Mouse (Mus musculus): ENCODE data around the gene Stk4. TPM values are rescaled to one million over a fixed set of nuclear protein-coding genes. Genes with fewer than 3 reads are reported as not detected.

Gene Stk4
- total RNA-seq, 2 experiments from 2014 or later, result 72.5 to 76.5 TPM

DNA sequence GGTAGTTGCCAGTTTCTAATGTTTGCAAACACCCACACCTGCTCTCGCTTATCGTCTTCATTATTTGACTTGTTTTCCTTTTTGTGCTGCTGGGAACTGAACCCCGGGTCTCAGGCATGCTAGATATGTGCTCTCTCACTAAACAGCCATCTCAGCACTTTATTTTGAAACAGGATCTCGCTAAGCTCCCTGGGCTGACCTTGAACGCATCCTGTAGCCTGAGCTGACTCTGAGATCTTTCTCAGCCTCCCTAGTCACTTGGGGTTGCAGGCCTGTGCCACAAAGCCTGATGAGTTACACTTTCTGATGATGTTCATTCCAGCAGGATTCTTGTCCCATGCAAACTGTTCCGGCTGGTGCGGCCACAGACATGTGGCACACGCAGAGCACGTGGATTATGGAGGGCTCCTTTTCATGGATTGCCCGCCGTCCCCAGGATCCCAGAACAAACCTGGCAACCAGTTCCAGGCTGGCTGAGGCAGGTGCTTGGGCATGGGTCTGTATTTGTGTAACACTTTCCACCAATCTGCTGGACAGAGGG lies 91.5 kb downstream of the Stk4 start:
- no peak for ATAC-seq (replicated peaks; ENCODE audit: low FRiP score, low TSS enrichment, poor library complexity, severe bottlenecking)

DNA sequence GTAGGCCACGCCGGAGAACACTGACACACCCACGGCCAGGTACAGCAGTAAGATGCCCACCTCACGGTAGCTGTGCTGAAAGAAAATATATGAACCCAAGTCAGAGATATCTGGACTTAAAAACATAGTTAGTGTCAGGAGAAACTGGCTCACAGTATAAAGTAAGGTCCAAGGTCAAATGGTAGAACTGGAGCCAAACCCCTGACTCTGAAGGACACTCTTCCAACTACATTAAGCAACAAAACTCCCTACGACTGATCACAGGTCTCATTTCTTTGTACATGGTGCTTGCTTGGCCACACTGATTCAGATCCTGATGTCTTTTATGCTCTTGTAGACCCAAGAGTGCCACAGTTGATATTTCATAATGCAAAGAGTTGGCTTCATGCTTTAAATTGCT lies 94.8 kb downstream of the Stk4 start:
- ATAC-seq (replicated peaks; ENCODE audit: low FRiP score, low TSS enrichment, poor library complexity, severe bottlenecking), result no peak

DNA sequence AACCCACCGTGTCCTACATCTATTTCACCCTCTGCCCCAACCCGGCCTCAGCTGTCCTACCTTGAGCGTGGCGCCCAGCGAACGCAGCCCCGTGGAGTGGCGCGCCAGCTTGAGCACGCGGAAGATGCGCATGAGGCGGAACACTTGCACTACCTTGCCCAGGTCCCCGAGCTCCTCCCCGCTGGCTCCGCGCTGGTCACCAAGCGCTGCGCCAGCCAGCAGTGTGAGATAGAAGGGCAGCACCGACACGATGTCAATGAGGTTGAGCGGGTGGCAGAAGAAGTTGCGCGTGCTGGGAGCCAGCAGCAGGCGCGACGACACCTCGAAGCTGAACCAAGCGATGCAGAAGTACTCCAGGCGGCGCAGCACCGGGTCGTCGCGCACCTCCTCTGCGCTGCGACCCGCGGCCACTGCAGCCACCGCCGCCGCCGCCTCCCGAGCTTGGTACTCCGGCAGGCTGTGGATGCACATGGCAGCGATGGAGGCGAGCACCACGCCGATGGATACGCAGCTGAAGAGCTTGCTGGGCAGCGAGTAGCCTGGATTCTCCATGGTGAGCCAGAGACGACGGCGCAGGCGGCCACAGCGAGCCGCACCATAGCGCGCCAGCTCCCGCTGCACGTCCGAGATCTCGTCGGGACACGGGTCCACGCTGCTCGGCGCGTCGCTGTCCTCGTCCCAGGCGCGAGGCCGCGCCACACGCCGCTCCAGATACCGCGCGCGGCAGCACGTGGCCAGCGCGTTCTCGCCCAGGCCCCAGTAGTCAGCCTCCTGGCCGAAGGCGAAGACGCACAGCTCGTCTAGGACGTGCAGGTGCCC lies 97.8 kb downstream of the Stk4 start:
- ATAC-seq (replicated peaks; ENCODE audit: low FRiP score, low TSS enrichment, poor library complexity, severe bottlenecking), result 0 out of 2 replicates have a peak, but pooled peaks have one; percentile 16

- peak; percentile 34; the same call in 1 of the 2 replicates for ATAC-seq (replicated peaks; ENCODE audit: low FRiP score, low TSS enrichment, poor library complexity, severe bottlenecking)
These were observed 98.4 kb downstream of the Stk4 start for GRCm38 (mm10) chr2:164168571-164168946.

GRCm38 (mm10) chr2:164170326-164170725 lies 100.2 kb downstream of the Stk4 start:
- ATAC-seq (replicated peaks; ENCODE audit: low FRiP score, low TSS enrichment, poor library complexity, severe bottlenecking), result no peak

- ATAC-seq (replicated peaks; ENCODE audit: low FRiP score, low TSS enrichment, poor library complexity, severe bottlenecking), result no peak
These were observed 100.8 kb downstream of the Stk4 start, which contains the start of gene Kcns1 for GRCm38 (mm10) chr2:164170902-164171301. TSS of gene Kcns1 (minus strand) at chr2:164171113.

GRCm38 (mm10) chr2:164173394-164173793 lies 103.3 kb downstream of the Stk4 start:
- peak; percentile 68 for ATAC-seq (replicated peaks; ENCODE audit: low FRiP score, low TSS enrichment, poor library complexity, severe bottlenecking)

DNA sequence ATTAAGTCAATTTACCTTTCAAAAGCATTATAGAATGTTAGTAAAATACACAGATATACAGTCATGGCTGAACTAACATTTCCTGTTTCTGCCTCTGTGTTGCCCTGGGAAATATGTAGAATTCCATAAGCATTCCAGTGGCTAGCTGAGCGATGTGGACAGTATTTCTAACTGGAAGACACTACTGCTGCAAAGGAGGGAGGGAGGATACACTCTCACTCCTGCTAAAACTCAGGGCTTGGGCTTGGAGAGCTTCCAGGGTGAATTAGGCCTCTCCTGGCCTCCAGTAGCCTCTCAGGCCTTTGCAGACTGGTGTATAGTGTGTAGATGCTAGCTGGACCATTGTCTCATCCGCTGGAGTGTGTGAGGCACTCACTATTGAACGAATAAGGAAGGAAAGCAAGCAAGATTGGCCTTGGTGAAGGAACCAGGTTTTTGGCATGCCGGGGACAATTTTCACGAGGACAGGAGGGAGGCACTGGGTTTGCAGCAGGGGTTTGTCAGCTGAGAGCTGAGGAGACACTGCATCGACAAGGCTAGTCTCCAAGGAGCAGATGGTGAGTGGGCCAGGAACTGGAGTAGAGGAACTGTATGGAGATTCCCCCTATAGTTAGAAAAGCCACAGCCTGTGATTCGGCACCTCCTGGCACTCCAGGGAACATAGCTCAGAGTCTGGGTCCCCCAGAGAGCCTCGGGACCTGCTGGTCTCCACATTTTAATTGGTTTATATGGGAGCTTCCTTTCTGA lies 104.7 kb downstream of the Stk4 start:
- no peak for ATAC-seq (replicated peaks; ENCODE audit: low FRiP score, low TSS enrichment, poor library complexity, severe bottlenecking)

DNA sequence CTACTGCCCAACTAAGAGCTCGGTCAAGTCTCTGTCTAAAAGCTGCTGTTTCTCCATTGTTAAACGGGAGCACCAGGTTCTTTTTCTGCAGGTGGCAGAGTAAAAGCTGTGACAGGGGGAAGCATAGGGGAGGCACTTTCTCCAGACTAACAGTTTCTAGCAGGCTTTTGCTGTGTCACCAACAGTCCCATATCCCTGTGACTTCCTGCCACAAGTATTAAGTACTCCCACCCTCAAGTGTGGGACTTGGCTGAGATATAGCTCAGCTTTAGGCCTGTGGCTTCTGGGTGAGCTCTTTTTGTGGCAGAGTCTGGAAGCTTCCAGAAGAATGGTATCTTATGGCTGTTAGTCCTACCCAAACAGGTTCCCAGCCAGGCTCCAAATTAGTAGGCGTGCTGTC lies 105.7 kb downstream of the Stk4 start:
- ATAC-seq (replicated peaks; ENCODE audit: low FRiP score, low TSS enrichment, poor library complexity, severe bottlenecking), result no peak

DNA sequence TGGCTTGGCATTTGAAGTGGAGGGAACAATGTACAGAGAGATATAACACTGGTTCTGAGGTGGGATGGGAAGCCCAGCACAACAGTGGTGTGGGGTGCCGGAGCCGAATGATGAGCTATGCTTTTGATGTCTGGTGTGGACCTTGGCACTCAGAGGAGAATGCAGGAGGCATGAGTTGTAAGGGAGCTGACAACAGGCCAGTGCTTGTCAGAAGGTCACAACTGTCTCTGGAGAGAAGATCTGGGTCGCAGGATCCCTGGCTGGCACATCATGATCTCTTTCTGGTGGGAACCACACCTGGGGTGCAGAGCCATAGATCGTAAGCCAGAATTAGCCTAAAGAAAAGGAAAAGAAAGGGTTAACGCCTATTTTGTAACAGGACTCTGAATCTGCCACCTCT lies 107.7 kb downstream of the Stk4 start:
- no peak for ATAC-seq (replicated peaks; ENCODE audit: low FRiP score, low TSS enrichment, poor library complexity, severe bottlenecking)

GRCm38 (mm10) chr2:164180124-164180523 lies 110.0 kb downstream of the Stk4 start:
- ATAC-seq (replicated peaks; ENCODE audit: low FRiP score, low TSS enrichment, poor library complexity, severe bottlenecking), result no peak

- ATAC-seq (replicated peaks; ENCODE audit: low FRiP score, low TSS enrichment, poor library complexity, severe bottlenecking), result no peak
These were observed 110.6 kb downstream of the Stk4 start for GRCm38 (mm10) chr2:164180770-164181169.

DNA sequence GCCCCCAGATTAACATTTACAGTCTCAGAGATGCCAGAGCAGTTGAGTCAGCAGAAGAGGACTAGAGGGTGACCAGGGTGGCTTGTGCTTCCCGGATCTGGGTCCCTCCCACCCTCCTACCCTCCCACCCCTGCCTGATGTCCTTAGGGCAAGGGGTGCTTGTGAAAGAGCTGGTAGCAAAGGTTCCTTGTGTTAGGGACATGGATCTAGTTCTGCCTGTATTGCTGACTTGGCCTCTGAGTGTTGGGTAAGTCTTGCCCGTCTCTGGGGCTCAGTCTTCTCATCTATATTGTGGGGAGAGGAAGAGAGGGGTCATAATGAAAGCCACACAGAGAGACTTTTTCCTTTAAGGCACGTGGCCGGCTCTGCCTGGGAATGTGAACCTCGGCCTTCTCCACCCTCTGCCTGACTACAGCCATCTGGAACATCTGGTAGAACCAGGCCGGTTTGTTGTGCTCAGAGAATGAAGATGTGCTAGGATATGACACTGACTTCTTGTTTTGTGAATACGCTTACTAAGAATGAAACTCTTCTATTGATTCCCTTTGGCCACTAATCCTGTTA lies 112.7 kb downstream of the Stk4 start, which contains the start of gene Wfdc5:
Wfdc5 (minus strand) TSS at position 51 of the 564 bp plus-strand sequence.
- no peak for ATAC-seq (replicated peaks; ENCODE audit: low FRiP score, low TSS enrichment, poor library complexity, severe bottlenecking)

GRCm38 (mm10) chr2:164183340-164183739 lies 113.2 kb downstream of the Stk4 start:
- ATAC-seq (replicated peaks; ENCODE audit: low FRiP score, low TSS enrichment, poor library complexity, severe bottlenecking), result no peak

DNA sequence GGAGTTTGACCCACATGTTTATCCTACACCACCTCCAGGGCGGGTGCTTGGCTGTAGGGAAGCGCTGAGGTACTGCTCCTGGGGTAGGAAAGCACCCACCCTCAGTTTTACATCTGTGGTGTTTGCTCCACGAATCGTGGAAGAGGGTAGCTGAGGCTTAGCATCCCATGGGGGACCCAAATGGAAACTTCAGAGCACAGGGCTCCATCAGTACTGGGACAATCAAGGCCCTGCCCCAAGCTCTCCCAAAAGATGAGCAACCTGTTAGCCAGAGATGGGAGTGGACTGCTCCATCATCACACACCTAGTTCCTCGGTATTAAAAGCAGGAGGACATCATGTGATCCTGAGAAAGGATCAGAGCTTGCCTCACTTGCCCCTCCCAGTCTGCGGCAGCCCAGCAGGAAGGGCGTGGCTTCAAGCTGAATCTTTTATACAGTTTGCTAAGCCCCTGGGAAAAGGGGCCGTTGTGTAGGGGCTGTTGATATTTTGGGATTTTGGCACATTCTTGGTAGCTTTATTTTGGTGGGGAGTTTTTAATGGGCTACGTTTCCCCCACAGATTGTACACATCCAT lies 114.1 kb downstream of the Stk4 start:
- ATAC-seq (replicated peaks; ENCODE audit: low FRiP score, low TSS enrichment, poor library complexity, severe bottlenecking), result peak; percentile 66

- ATAC-seq (replicated peaks; ENCODE audit: low FRiP score, low TSS enrichment, poor library complexity, severe bottlenecking), result peak; percentile 92
These were observed 118.6 kb downstream of the Stk4 start for GRCm38 (mm10) chr2:164188722-164189121.

GRCm38 (mm10) chr2:164190576-164190975 lies 120.5 kb downstream of the Stk4 start, which contains the start of gene Wfdc12:
TSS of gene Wfdc12 (minus strand) at chr2:164190608.
- ATAC-seq (replicated peaks; ENCODE audit: low FRiP score, low TSS enrichment, poor library complexity, severe bottlenecking), result no peak

DNA sequence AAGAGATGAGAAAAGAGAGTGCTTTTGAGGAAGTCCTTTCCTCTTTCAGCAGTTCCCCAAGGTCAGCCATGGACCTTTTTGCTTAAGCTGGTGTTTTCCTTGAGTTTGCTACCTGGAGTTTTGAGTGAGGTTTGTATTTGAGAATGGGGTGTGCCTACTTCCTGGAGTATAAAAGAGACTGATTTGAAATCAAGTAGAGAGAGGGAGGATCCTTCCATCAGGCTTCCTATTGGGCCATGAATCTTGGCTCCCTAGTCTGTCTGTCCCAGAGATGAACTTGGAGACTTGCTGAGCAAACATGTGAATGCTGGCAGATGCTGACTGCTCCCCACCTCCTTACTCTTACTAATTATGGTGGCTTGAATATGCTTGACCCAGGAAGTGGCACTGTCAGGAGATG lies 122.2 kb downstream of the Stk4 start:
- no peak for ATAC-seq (replicated peaks; ENCODE audit: low FRiP score, low TSS enrichment, poor library complexity, severe bottlenecking)

DNA sequence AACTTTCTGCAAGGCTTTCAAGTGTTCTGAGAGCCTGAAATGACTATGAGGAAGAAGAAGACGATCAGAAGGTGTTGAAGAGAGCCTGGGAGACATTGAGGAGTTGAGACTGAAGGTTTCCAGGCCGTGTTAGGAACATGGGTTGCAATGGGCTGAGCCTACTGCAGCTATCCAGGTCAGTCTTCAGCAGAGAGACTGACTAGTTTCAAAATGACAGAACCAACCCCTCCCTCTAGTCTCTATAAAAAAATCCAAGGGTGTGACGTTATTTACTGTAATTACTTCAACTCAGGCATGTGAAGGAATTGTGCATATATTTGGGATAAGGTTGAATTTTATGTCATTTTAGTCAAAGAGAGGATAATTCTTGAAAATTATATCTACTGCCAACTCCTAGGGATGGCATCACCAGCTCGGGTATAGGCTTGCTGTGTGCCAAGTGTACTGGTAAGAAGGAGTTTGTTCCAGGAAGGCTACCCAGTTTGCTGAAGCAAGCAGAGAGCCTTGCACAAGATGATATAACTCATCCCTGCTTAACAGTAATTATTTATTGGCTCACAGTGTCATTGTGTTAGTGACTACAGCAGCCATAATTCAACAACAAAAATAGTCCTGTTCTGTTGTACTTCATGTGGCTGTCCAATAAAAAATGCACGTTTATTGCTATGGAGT lies 125.0 kb downstream of the Stk4 start:
- ATAC-seq (replicated peaks; ENCODE audit: low FRiP score, low TSS enrichment, poor library complexity, severe bottlenecking), result no peak

All from megakaryocyte-erythroid progenitor cell, adult 5-6 weeks (primary cell).